Mouse (Mus musculus): ENCODE measurements around the gene Extl1. TPM values are rescaled to one million over a fixed set of nuclear protein-coding genes. Genes with fewer than 3 reads are reported as not detected.
A peak's percentile ranks its signal among the peaks of the same experiment; 100 is the strongest.

Gene Extl1
- polyA plus RNA-seq, 1 experiment: 13.0 TPM

DNA sequence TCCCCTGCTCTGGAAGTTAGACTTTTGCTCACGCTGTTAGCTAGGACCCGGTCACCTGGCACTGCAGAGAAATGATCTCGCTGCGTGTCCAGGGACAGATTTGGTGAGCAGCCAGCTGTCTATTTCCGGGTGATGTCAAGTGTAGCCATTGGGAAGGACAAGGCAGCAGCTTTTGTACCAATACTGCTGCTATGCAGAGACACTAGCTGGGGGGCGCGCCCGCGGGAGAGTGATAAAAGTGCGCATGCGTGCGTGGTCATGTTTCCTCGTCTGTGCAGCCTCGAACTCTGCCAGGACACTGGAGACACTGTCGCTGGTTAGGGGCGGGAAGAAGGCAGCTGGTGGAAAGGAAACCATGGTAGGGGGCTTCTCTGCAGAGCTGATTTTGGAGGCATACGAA lies 32.5 kb upstream of the Extl1 start:
- H3K27me3 ChIP-seq (ENCODE audit: control insufficient read depth, insufficient read depth, low read length): no peaks in the 10 kb centered on the region
- H3K4me1 ChIP-seq (ENCODE audit: control insufficient read depth, insufficient read depth, low read length): peaks cover 5% of the 10 kb centered on the region
- TF ChIP-seq CTCF (IDR thresholded peaks at IDR 0.05; ENCODE audit: borderline replicate concordance, insufficient read depth, low read depth, low read length) (no peak), POLR2A (IDR thresholded peaks at IDR 0.05; ENCODE audit: borderline replicate concordance, insufficient read depth, low read length) (no peak)
- peak; percentile 50 to 58 for DNase-seq
- peak overlapping the region; percentile 6 for H3K4me3 ChIP-seq (replicated peaks; ENCODE audit: insufficient read depth, low read depth, low read length)
- H3K27ac ChIP-seq (ENCODE audit: insufficient read depth, low read length): no peak overlapping the region
- 30% methylated on average over 17 of the region's 17 CpGs for WGBS

DNA sequence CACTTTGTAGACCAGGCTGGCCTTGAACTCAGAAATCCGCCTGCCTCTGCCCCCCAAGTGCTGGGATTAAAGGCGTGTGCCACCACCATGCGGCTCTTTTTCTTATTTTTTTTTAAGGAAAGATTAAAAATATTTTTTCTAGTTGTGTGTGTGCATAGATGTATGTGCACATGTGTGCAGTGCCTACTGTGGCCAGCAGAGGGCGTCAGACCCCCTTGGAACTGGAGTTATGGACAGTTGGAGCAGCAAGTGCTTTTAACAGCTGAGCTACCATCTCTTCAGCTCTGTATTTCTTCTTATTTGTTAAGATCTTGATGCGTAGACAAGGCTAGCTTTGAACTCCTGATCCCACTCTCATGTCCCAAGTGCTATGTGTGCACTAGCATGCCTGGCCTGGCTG lies 25.6 kb upstream of the Extl1 start:
- H3K4me3 ChIP-seq (replicated peaks; ENCODE audit: insufficient read depth, low read depth, low read length): no peak overlapping the region
- H3K4me1 ChIP-seq (ENCODE audit: control insufficient read depth, insufficient read depth, low read length): no peaks in the 10 kb centered on the region
- no peaks in the 10 kb centered on the region for H3K27me3 ChIP-seq (ENCODE audit: control insufficient read depth, insufficient read depth, low read length)
- DNase-seq: no peak
- 73% methylated on average over 5 of the region's 5 CpGs for WGBS
- no peak for TF ChIP-seq POLR2A (IDR thresholded peaks at IDR 0.05; ENCODE audit: borderline replicate concordance, insufficient read depth, low read length)
- TF ChIP-seq CTCF (IDR thresholded peaks at IDR 0.05; ENCODE audit: borderline replicate concordance, insufficient read depth, low read depth, low read length): peak; percentile 52; the same call in 1 of the 2 replicates
- H3K27ac ChIP-seq (ENCODE audit: insufficient read depth, low read length): no peak overlapping the region

GRCm38 (mm10) chr4:134403721-134404120 lies 20.1 kb upstream of the Extl1 start:
- Histone ChIP-seq H3K4me1 (ENCODE audit: control insufficient read depth, insufficient read depth, low read length) (peaks cover 3% of the 10 kb centered on the region), H3K27ac (ENCODE audit: insufficient read depth, low read length) (no peak overlapping the region), H3K4me3 (replicated peaks; ENCODE audit: insufficient read depth, low read depth, low read length) (no peak overlapping the region), H3K27me3 (ENCODE audit: control insufficient read depth, insufficient read depth, low read length) (no peaks in the 10 kb centered on the region)
- no peak for TF ChIP-seq POLR2A (IDR thresholded peaks at IDR 0.05; ENCODE audit: borderline replicate concordance, insufficient read depth, low read length)
- no peak for TF ChIP-seq CTCF (IDR thresholded peaks at IDR 0.05; ENCODE audit: borderline replicate concordance, insufficient read depth, low read depth, low read length)
- WGBS: 32% methylated on average over 7 of the region's 7 CpGs
- no peak for DNase-seq

GRCm38 (mm10) chr4:134402571-134403262 lies 19.1 kb upstream of the Extl1 start:
- no peak for DNase-seq
- 53% methylated on average over 16 of the region's 16 CpGs for WGBS
- Histone ChIP-seq H3K27me3 (ENCODE audit: control insufficient read depth, insufficient read depth, low read length) (no peaks in the 10 kb centered on the region), H3K27ac (ENCODE audit: insufficient read depth, low read length) (no peak overlapping the region), H3K4me1 (ENCODE audit: control insufficient read depth, insufficient read depth, low read length) (peaks cover 7% of the 10 kb centered on the region), H3K4me3 (replicated peaks; ENCODE audit: insufficient read depth, low read depth, low read length) (no peak overlapping the region)
- TF ChIP-seq CTCF (IDR thresholded peaks at IDR 0.05; ENCODE audit: borderline replicate concordance, insufficient read depth, low read depth, low read length) (no peak), POLR2A (IDR thresholded peaks at IDR 0.05; ENCODE audit: borderline replicate concordance, insufficient read depth, low read length) (no peak)

- Histone ChIP-seq H3K27me3 (ENCODE audit: control insufficient read depth, insufficient read depth, low read length) (no peaks in the 10 kb centered on the region), H3K4me1 (ENCODE audit: control insufficient read depth, insufficient read depth, low read length) (peaks cover 7% of the 10 kb centered on the region), H3K27ac (ENCODE audit: insufficient read depth, low read length) (no peak overlapping the region), H3K4me3 (replicated peaks; ENCODE audit: insufficient read depth, low read depth, low read length) (no peak overlapping the region)
- DNase-seq: no peak
- 70% methylated on average over 16 of the region's 16 CpGs for WGBS
- TF ChIP-seq CTCF (IDR thresholded peaks at IDR 0.05; ENCODE audit: borderline replicate concordance, insufficient read depth, low read depth, low read length): no peak
- no peak for TF ChIP-seq POLR2A (IDR thresholded peaks at IDR 0.05; ENCODE audit: borderline replicate concordance, insufficient read depth, low read length)
Measured at GRCm38 (mm10) chr4:134401856-134402570, 18.4 kb upstream of the Extl1 start.

DNA sequence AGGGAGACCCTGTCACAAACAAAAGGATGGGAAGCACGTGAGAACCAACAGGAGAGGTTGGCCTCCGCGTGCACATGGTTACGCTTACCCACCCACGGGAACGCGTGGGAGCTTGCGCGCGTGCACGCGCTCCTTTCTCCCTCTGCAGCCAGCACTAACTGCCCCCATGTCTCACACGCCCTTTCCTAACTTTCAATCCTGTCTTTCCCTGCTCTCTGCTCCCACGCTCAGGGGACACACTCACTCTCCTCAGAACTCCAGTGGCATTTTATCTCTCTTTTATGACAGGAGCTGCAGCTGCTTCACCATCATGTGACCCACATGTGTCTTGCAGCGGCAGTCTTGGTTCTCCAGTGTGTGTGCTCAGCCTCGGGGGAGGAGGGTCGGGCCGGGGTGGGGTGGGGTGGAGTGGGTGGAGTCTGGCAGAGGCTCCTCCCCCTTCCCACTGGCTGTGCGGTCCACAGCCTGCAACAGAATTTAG lies 17.6 kb upstream of the Extl1 start:
- no peak overlapping the region for H3K27ac ChIP-seq (ENCODE audit: insufficient read depth, low read length)
- DNase-seq: peak in 1 of 2 experiments; percentile 37
- no peaks in the 10 kb centered on the region for H3K27me3 ChIP-seq (ENCODE audit: control insufficient read depth, insufficient read depth, low read length)
- TF ChIP-seq POLR2A (IDR thresholded peaks at IDR 0.05; ENCODE audit: borderline replicate concordance, insufficient read depth, low read length) (no peak), CTCF (IDR thresholded peaks at IDR 0.05; ENCODE audit: borderline replicate concordance, insufficient read depth, low read depth, low read length) (no peak)
- peaks cover 7% of the 10 kb centered on the region for H3K4me1 ChIP-seq (ENCODE audit: control insufficient read depth, insufficient read depth, low read length)
- 20% methylated on average over 19 of the region's 19 CpGs for WGBS
- peak overlapping the region; percentile 37 for H3K4me3 ChIP-seq (replicated peaks; ENCODE audit: insufficient read depth, low read depth, low read length)

GRCm38 (mm10) chr4:134400206-134400605 lies 16.6 kb upstream of the Extl1 start:
- Histone ChIP-seq H3K27ac (ENCODE audit: insufficient read depth, low read length) (no peak overlapping the region), H3K4me3 (replicated peaks; ENCODE audit: insufficient read depth, low read depth, low read length) (no peak overlapping the region)

More at GRCm38 (mm10) chr4:134400206-134400605, 16.6 kb upstream of the Extl1 start:
- WGBS: 39% methylated on average over 5 of the region's 5 CpGs
- Histone ChIP-seq H3K27me3 (ENCODE audit: control insufficient read depth, insufficient read depth, low read length) (no peaks in the 10 kb centered on the region), H3K4me1 (ENCODE audit: control insufficient read depth, insufficient read depth, low read length) (peaks cover 7% of the 10 kb centered on the region)
- TF ChIP-seq CTCF (IDR thresholded peaks at IDR 0.05; ENCODE audit: borderline replicate concordance, insufficient read depth, low read depth, low read length): no peak
- no peak for TF ChIP-seq POLR2A (IDR thresholded peaks at IDR 0.05; ENCODE audit: borderline replicate concordance, insufficient read depth, low read length)
- no peak for DNase-seq
